Mouse (Mus musculus) stomach, adult 2 months (tissue): Measurements from ENCODE around the gene Prdx5. TPM values are rescaled to one million over a fixed set of nuclear protein-coding genes. Genes with fewer than 3 reads are reported as not detected.

Experiments
- polyA plus RNA-seq: library from polyadenylated mRNA; depleted of rRNA; stranded (reverse); fragments of >200 nt; gene quantifications from 2 replicates; pipeline ENCODE4 v1.2.3, GENCODE M21; 2012; rRNA removed

Prdx5 gene
- polyA plus RNA-seq: 75.1 and 83.7 TPM in 2 replicates

DNA sequence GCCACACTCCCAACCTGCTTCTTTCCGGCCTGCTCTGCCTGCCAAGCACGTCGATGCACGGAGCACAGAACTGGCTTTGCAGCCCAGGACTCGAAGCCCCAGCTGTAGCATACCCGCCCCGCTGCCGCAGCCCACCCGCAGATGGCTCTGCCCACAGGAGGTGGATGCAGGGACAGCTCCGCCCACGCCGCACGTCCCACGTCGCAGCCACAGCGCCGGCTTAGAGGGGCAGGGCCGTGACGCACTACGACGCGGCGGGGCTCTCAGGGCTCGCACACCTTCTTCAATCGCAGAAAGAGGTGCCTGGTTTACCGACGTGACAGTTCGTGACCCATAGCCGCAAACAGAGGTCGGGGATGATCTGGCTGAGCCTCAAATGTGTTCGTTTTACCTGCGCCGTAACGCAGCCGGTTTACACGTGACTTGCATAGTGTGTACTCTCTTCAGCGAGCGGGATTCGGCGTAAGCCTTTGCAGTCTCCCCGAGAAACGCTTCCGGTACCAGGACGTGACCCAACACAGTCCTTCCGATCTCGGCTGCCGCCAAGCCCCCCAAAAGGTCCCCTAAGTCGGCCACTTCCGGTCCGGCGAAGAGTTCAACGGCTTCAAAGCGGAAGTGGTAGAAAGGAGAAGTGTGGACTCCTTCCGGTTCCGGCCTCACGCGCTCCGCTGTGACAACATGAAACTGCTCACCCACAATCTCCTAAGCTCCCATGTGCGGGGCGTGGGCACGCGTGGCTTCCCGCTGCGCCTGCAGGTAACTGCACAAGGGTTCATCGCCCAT, at the start of gene Prdx5, which contains the start of gene Trmt112:
Gene Prdx5, minus strand, starts transcription at position 600 of the 783 bp plus-strand sequence.
Gene Trmt112, plus strand, starts transcription at position 192 of the 783 bp plus-strand sequence.

DNA sequence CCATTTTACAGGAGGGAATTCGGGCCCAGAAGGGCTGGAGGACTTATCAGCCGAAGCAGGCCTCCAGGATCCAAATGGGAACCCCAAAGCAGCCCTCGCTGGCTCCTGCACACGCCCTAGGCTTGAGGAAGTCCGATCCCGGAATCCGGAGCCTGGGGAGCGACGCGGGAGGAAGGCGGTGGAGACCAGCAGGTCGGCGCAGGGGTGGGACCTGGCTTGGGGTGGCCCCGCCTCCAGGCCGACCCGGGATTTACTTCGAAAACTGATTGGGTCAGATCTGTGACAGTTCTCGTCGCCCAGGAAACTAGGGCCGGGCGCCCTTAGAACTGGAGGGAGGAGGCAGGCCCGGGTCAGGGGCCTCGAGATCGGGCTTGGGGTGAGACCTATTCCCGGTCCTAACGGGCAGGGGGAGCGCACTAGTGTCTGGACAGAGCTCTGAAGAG, 32.4 kb upstream of the Prdx5 start, which contains the start of gene Gpr137:
Gene Gpr137, minus strand, starts transcription at position 232 of the 443 bp plus-strand sequence.

DNA sequence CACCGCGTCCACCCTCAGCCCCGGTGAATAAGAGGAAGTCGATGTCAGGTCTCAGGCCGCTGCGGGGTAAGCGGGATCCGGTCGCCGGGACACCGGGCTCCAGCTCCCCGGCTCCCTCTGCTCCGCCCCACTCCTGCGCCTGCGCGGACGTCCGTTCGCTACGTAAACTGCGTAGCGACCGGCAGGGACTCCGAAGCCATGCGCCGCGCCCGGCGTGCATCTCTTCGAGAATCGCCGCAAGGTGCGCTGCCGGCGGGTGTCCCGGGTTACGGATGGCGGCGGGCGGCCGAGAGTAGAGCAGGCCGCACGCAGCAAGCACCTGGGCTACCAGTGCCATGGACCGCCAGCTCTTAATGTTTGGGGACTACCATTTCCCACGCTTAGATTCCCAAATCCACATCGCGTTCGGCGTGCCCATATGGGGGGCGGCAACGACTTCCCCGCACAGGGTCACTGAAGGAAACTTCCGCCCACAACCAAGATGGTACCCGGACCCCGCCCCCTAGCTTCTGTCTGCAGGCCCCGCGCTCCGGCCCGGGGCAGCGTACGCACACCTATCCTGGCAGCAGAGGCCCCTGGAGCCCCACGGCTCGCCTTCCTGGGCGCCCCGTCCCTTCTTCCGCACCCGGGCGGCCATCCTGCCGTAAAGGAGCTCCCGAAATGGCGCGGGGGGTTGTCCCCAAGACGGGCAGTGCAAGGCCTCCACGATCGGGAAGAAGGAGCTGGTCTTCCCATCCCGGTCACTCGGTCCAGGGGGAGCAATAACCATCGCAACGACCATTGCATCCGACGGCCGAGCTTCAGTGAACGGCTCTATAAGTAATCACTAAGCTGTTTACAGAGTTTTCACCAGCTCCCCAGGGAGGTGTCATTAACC, 31.7 kb upstream of the Prdx5 start, which contains the start of gene Bad:
Gene Bad, plus strand, starts transcription at position 490 of the 877 bp plus-strand sequence.

DNA sequence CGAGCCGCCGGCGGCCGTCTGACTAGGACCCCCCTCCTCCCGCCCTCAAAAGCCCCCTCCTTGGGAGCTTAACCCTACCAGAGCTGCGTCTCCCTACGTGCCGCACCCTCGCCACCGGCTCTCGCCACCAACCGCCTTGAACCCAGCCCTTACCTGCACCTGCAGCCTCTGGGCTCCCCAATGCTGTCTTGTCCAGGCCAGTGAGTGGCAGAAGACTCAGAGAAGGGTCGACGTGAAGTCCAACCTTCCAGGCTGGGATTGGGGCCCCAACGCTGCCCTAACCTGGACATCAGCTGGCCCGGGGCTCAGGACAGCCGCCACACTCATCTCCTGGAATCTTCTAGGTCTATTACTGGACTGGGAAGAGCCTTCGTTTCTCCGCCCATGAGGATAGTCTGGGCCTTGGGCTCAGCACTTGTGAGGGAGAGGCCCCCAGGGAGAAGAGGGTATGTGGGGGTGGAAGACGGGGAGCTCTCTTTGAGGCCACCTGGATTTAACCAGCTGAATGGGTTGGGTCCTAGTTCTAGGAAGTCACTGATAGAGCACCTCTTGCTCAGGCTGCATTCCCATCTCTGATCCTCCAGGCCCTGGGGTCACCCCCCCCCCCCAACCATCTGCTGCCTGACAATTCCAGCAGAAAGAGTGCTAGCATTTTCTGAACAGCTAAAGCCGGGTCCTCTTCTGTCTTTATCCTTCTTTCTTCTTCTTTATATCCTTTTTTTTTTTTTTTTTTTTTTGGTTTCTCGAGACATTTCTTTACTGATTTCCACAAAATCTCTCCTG, 24.5 kb upstream of the Prdx5 start, which contains the start of gene Kcnk4:
Gene Kcnk4, minus strand, starts transcription at position 321 of the 783 bp plus-strand sequence.

DNA sequence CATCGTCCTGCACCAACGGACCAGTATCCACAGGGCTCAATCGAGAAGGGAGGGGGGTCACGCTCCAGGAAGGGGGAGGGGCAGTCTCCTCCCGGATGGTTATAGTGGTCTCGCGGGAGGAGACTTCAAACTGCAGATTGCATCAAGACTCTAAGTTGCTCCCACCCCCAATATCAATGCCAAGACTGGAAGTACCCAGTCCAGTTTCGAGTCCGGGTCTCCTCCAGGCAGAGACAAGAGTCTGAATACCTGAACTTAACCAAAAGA, 15.3 kb upstream of the Prdx5 start, which contains the start of gene Catsperz:
Gene Catsperz, minus strand, starts transcription at position 74 of the 267 bp plus-strand sequence.

DNA sequence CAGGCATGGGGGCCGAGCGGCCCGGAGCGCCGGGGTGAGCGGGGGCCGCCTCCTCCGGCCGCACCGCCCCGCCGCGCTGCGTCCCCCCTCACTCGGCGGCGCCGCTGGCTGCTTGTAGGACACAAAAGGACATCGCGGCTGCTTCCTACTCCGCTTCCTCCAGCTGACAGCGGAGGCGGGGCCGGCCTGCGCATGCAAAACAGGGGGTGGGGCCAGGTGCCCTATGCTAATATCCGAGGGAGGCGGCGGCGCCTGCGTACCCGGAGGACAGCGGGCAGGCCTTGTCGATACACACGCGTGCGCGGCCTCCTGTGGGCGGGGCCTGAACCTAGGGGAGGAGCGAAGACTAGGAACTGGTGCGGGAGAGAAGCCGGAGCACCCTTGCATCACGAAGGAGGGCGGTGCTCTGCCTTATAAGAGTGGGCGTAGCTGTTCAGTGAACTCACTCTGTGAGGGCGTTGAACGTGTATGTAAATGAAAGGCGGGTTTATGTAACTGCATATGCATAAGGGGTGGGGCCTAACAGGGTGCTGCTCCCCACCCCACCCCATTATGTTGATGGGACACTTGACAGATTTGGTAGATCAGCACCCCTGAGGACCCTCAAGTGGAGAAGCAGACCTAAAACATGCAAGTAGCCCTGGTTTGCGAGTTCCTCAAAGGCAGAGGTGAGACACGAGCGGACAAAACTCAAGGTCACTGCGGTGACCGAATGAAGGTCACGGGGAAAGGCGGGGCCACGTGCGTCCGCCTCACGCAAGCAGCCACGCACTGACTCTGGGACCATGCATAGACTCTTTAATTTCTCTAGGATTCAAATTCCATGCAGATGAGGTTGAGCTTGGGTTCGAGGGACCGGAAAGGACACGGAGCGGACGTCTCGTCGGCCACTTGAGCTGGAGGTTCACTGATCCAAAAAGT, 12.0 kb upstream of the Prdx5 start, which contains the start of gene Esrra:
Gene Esrra, minus strand, starts transcription at position 167 of the 921 bp plus-strand sequence.

DNA sequence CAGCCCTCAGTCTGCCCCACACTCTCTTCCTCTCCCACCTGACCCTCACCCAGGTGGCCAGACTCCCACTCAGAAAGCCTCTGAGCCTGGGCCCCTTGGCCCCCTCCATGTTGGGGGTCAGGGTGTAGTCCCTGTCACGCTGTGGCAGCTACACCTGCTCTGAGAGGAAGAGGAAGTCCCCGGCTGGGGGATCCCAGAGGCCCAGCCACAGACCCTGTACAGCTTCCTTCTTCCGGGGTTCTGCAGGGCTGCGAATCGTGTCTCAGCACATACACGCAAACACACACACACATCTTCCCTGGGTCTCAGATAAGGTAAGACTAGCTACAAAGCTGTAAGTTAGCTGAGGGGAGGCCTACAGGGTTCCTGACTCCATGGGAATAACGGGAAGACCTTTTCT, 51.9 kb downstream of the Prdx5 start, which contains the start of gene Ccdc88b:
Gene Ccdc88b, minus strand, starts transcription at position 181 of the 400 bp plus-strand sequence.

Other genes starting within 250 kb of the Prdx5 start
- gene Rps6ka4, start 69.5 kb downstream of the Prdx5 start, polyA plus RNA-seq: 27.6 and 35.1 TPM in 2 replicates
- gene Ccdc88b, start 51.9 kb downstream of the Prdx5 start, polyA plus RNA-seq: 1.9 and 5.4 TPM in 2 replicates
- 48.8 and 58.9 TPM in 2 replicates for gene Trmt112, start 408 bp downstream of the Prdx5 start, polyA plus RNA-seq
- 80.2 and 108 TPM in 2 replicates for gene Esrra, start 11.7 kb upstream of the Prdx5 start, polyA plus RNA-seq
- 1.0 and 2.0 TPM in 2 replicates for gene Catsperz, start 15.3 kb upstream of the Prdx5 start, polyA plus RNA-seq
- 0.16 and 0.26 TPM in 2 replicates for gene Kcnk4, start 24.4 kb upstream of the Prdx5 start, polyA plus RNA-seq
- 35.8 and 50.6 TPM in 2 replicates for gene Bad, start 31.8 kb upstream of the Prdx5 start, polyA plus RNA-seq
- gene Gpr137, start 32.4 kb upstream of the Prdx5 start, polyA plus RNA-seq: 80.5 and 90.5 TPM in 2 replicates
- 89.2 and 116 TPM in 2 replicates for gene Ppp1r14b, start 64.9 kb upstream of the Prdx5 start, polyA plus RNA-seq
- 63.9 and 66.6 TPM in 2 replicates for gene Plcb3, start 66.4 kb upstream of the Prdx5 start, polyA plus RNA-seq
- gene Fkbp2, start 70.4 kb upstream of the Prdx5 start, polyA plus RNA-seq: 13.1 and 16.3 TPM in 2 replicates
- gene Vegfb, start 77.5 kb upstream of the Prdx5 start, polyA plus RNA-seq: 62.1 and 102 TPM in 2 replicates
- gene Dnajc4, start 82.5 kb upstream of the Prdx5 start, polyA plus RNA-seq: 24.5 and 30.1 TPM in 2 replicates
- 48.4 and 63.7 TPM in 2 replicates for gene Nudt22, start 86.0 kb upstream of the Prdx5 start, polyA plus RNA-seq
- 8.2 and 10.0 TPM in 2 replicates for gene Trpt1, start 86.0 kb upstream of the Prdx5 start, polyA plus RNA-seq
- gene Fermt3, start 109.4 kb upstream of the Prdx5 start, polyA plus RNA-seq: 16.6 and 20.2 TPM in 2 replicates
- 11.6 and 11.9 TPM in 2 replicates for gene Stip1, start 129.9 kb upstream of the Prdx5 start, polyA plus RNA-seq
- 41.9 and 71.8 TPM in 2 replicates for gene Macrod1, start 146.7 kb upstream of the Prdx5 start, polyA plus RNA-seq
- 0.12 and 0.35 TPM in 2 replicates for gene Flrt1, start 195.6 kb upstream of the Prdx5 start, polyA plus RNA-seq